Mouse (Mus musculus): ENCODE results near the gene Nmt2. TPM values are rescaled to one million over a fixed set of nuclear protein-coding genes. Genes with fewer than 3 reads are reported as not detected.

Gene Nmt2
- total RNA-seq, 2 experiments from 2014 or later: 85.5 to 86.1 TPM

DNA sequence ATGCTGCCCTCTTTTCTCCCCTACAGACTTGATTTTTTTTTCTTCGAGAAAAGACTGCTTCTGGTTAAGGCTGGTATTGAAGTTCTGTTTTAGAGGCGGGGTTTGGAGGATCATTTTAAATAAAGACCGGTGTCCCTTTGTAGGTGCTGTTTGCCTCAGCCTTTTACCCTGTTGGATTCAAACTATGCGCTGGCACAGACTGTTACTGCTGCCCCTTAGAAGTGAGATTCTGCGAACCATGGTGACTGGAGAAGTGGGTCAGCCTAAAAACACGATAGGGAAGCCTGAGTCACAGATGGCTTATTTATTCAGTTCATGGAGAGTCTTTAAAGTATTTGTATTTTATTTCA is 1.1 kb downstream of the Nmt2 start:
- Histone ChIP-seq H3K27ac (peak overlapping the region; percentile 96), H3K4me3 (peak overlapping the region; percentile 95)
- TF ChIP-seq CTCF (conservative IDR thresholded peaks at IDR 0.05): no peak
- DNase-seq (ENCODE audit: low spot score in 2 of 2): no peak

DNA sequence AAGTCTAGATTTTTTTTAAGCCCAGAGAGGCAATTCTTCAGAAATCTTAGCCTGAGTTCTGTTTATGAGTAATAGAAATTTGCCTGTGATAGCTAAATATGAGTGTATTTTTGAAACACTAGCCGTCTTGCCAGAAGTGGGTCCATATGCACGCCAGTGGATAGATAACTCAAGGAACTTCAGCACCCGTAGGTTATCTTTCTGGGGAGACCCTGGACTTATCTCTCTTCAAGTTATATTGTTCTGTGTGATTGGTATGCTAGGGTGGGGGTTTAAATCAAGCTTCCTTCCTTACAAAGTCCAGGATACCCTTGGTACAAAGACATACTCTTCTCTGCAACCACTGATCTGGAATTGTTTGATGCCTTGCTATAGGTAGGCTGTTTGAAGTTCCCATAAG is 1.7 kb downstream of the Nmt2 start:
- 0 out of 2 replicates have a peak overlapping the region, but pooled peaks have one; percentile 14 for H3K27ac ChIP-seq
- no peak for DNase-seq (ENCODE audit: low spot score in 2 of 2)
- no peak for TF ChIP-seq CTCF (conservative IDR thresholded peaks at IDR 0.05)
- H3K4me3 ChIP-seq: peak overlapping the region; percentile 95

DNA sequence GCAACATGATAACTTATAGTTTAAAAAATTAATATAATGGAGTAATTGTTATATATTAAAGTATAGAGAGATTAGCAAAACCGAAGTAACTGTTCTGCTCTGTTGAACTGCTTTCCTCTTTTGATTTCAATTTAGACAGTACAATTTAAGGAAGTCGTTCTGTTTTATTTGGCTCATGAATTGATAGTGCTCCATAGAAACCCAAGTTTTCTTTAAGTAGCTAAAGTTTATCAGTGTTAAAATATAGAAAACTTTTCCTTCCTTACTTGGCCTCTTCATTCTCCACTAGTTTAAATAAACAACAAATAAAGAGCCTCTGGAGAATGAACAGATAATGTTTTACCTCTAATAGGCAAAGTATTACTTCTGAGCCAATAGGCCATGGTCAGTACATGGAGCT is 2.2 kb downstream of the Nmt2 start:
- Histone ChIP-seq H3K4me3 (no peak overlapping the region; the same call in 1 of the 2 replicates), H3K27ac (no peak overlapping the region)
- no peak for DNase-seq (ENCODE audit: low spot score in 2 of 2)
- TF ChIP-seq CTCF (conservative IDR thresholded peaks at IDR 0.05): no peak

DNA sequence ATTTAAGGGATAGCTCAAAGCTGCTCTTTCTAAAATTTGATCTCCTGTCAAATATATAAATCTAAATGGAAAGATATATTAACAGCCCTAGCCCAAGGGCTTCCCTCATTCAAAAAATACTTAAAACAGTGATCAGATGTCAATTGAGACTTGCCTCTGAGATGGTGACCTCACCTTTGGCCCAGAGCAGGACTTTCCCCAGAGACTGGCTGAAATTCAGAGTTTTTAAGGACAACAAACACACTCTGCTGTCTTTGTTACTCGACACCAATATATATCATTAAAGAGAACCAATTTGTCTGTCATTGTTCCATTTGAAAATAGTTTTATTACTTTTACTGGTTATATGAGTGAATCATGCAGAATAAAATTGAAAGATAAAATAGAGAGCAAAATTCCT is 5.6 kb downstream of the Nmt2 start:
- Histone ChIP-seq H3K27ac (no peak overlapping the region), H3K4me3 (no peak overlapping the region)
- no peak for DNase-seq (ENCODE audit: low spot score in 2 of 2)
- TF ChIP-seq CTCF (conservative IDR thresholded peaks at IDR 0.05): no peak

DNA sequence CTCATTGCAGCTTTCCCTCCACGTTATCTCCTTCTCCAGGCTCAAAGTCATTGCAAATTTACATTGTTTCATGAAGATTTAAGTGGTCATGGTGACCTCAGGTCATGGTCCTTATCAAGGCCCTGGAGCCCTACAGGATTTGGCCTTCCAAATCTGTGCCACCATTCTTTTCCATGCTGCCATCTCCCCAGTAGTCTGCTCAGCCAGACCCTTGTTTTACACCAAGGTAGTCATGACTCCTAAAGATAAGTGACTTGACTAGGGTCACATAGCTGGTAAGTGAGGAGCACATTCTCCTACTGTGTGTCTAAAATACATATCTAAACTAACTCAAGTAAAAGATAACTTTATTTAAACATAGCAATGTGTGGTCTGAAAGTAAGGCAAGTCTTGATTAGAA is 8.2 kb downstream of the Nmt2 start:
- no peak for TF ChIP-seq CTCF (conservative IDR thresholded peaks at IDR 0.05)
- Histone ChIP-seq H3K27ac (no peak overlapping the region), H3K4me3 (no peak overlapping the region)
- DNase-seq (ENCODE audit: low spot score in 2 of 2): no peak

DNA sequence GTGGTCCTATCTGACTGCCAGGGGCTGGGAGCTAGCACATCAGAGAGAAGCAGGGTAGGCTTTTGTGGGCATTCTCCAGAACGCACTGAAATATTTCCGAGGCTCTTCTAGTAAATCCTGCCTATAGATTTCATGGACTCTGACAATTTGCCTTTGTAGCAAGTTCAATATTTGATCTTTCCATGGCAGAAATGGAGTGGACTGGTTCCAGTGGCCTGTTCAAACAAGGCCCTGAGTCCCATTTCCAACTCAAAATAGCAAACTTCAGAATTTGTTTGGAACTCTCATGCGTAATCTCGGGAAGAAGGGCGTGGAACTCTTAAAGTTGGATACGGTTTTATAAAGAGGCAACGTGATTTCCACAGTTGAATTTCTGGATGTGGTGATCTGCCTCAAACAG is 11.8 kb downstream of the Nmt2 start:
- TF ChIP-seq CTCF (conservative IDR thresholded peaks at IDR 0.05): no peak
- H3K27ac ChIP-seq: no peak overlapping the region
- no peak overlapping the region for H3K4me3 ChIP-seq
- no peak for DNase-seq (ENCODE audit: low spot score in 2 of 2)

DNA sequence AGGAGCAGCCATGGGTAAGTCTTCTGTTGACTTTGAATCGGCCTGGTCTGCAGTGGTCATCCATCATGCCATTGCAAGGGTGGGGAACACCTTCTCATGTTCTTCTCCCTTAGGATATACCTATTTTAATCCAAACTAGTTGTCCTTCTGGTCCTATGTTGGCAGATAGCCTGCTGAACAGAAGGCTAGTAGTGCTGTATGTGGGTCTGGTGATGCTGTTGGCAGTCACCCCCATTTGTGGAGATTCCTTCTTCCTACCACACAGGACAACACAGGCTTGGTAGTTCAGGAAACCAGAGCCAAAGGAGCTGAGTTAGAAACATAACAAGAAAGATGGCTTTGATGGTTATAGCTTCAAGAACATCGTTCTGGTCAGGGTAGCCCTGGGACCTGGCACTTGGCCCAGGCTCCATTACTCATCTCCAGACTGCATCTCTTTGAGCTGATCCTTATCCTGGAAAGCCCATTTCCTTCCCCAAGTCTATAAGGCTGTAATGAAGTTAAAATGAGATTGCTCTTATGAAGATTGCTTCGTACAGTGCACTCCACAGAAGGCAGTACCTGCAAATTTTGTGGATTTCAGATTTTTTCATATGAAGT is 21.5 kb downstream of the Nmt2 start:
- Histone ChIP-seq H3K4me3 (no peak overlapping the region), H3K27ac (no peak overlapping the region)
- TF ChIP-seq CTCF (conservative IDR thresholded peaks at IDR 0.05): no peak
- DNase-seq (ENCODE audit: low spot score in 2 of 2): no peak

DNA sequence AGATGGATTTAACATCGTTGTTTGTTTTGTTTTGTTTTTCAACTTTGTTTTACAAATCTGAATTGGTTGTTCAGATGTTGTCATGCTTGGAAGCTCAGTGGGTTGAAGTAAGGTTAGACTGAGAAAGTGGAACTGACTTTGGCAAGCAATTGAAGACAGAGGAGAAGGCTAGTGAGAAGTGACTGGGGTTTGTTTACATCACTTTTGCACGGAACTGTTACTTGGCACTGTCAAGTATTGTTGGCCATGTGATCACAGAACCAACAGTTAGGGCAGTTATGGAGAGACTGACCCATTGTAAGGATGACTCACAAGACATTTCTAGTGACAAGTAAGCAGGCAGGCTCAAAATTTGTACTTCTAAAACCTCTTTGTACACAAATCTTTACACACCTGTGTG is 39.1 kb downstream of the Nmt2 start:
- no peak for TF ChIP-seq CTCF (conservative IDR thresholded peaks at IDR 0.05)
- H3K27ac ChIP-seq: no peak overlapping the region
- no peak overlapping the region for H3K4me3 ChIP-seq
- DNase-seq (ENCODE audit: low spot score in 2 of 2): no peak

DNA sequence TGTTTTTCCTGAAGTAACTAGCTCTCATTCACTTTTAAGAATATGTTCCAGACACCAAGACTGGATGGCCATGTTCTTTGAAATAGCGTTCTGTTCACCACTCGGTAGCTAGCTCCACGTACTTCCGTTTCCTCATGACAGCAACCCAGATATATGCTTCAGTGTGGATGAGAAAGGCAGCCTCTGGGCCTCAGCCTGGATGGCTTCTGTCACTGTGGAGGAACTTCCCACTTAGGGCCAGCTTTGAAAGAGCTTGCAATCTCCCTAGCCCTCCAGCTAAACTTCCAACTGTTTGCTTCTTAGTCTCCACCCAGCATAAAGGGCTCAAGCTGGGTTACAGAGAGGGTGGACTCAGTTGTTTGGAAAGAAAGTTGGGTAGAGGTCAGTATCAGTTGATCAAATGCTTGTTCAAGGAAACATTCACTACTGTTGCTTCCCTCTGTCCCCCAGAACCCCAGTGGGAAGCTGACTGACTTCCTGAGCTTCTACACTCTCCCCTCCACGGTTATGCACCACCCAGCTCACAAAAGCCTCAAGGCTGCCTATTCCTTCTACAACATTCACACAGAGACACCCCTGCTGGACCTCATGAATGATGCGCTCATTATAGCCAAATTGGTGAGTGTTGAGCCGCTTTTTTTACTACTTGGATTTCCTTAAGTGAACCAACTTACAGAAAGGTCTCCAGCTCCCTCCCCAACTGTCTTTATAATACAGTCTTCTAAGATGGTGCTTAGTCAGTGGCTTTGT is 40.5 kb downstream of the Nmt2 start:
- no peak for TF ChIP-seq CTCF (conservative IDR thresholded peaks at IDR 0.05)
- no peak for DNase-seq (ENCODE audit: low spot score in 2 of 2)
- Histone ChIP-seq H3K4me3 (no peak overlapping the region), H3K27ac (no peak overlapping the region)

DNA sequence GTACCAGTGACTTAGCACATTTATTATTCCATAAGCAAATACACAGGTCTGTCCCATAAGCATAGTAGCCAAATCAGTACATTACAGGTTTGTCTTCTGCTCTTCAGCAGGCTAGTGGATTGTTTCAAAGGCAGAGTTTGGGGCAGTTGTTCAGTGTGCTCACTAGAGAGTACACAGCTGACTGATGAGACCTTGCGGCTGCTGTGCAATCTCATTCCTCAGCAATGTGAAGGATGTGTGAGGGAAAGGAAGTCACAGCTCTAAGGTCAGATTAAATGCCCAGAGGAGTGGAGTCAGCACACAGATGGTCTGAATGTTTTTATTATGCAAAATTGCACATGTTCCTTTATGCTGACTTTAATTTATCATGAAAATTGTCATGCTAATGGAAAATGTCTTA is 42.5 kb downstream of the Nmt2 start:
- DNase-seq (ENCODE audit: low spot score in 2 of 2): no peak
- Histone ChIP-seq H3K4me3 (no peak overlapping the region), H3K27ac (no peak overlapping the region)
- TF ChIP-seq CTCF (conservative IDR thresholded peaks at IDR 0.05): no peak

DNA sequence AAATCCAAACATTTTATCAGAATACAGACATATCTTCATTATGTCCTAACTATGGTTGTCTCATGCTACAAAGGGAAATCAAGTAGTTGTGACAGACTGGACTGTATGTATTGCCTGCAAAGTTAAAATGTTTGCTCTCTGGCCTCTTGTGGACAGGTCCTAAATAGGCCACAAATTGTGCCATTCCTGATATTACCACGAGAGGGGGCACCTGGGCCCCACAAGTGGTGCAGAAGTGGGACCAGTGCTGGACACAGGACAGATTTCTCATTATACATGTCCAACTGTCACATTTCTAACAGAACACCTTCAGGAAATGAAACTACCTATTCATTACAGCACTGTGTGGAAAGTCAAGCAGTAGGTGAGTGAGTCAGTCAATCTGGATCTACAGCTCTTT is 43.3 kb downstream of the Nmt2 start:
- no peak overlapping the region for H3K27ac ChIP-seq
- DNase-seq (ENCODE audit: low spot score in 2 of 2): peak in 1 of 2 experiments; percentile 32
- H3K4me3 ChIP-seq: no peak overlapping the region
- peak; percentile 84 for TF ChIP-seq CTCF (conservative IDR thresholded peaks at IDR 0.05)

DNA sequence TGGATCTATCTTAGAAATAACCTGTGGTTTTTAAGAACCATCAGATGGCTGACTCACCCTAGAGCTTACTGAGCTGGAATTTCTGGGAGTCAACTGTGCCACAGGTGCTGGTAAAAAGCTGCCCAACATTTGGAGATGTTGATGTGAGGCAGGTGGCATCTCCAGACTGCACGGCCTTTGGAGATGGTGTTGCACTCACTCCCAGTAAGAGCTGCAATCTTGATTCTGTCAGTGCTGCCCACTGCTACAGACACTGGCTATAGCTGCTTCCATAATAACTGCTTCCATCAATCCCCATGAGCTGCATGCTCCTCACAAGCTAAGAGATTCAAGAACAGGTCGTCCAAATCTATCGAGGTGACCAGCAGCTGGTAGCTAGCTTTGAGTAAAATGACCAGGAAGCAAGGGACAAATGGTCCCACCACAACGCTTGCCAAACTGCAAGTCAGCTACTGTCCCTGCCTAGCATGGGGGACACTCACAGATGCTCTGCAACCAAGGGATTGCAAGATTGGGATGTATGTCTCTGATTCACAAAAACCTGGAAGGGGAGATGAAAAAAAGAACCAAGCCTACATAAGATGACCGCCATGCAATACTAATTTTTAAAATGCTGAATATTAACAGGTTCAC is 47.2 kb downstream of the Nmt2 start:
- Histone ChIP-seq H3K27ac (peak overlapping the region; percentile 97), H3K4me3 (peak overlapping the region; percentile 81)
- no peak for DNase-seq (ENCODE audit: low spot score in 2 of 2)
- TF ChIP-seq CTCF (conservative IDR thresholded peaks at IDR 0.05): no peak

DNA sequence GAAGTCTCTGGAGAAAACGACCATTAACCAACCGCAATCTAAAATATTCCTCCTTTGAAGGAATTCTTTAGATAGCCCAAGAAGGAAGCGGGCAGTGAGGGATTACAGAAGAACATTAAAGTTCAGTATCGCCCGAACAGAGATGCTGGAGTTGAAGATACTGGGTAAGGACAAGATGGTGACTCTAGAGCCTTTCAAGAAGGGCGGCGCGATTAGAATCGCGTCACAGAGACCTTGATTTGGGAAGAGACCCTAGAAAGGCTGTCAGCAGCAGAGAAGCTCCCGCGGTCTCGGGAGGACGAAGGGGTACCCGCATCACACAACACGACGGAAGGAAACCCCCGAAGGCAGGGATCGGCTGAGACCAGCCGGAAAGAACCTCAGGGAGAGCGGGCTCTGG is 48.0 kb downstream of the Nmt2 start:
- no peak for DNase-seq (ENCODE audit: low spot score in 2 of 2)
- TF ChIP-seq CTCF (conservative IDR thresholded peaks at IDR 0.05): no peak
- Histone ChIP-seq H3K27ac (peak overlapping the region; percentile 97), H3K4me3 (peak overlapping the region; percentile 81)

Data from layer of hippocampus, adult 2 months (tissue).